Mouse (Mus musculus): ENCODE results near the gene Chd6. TPM values are rescaled to one million over a fixed set of nuclear protein-coding genes. Genes with fewer than 3 reads are reported as not detected.

The Chd6 gene
- 10 to 100 TPM; 56.7 to 57.9 TPM for total RNA-seq (2021)
- long read RNA-seq, experiment 1, partial matches to known transcripts, result 5 of 7 reads
- long read RNA-seq, experiment 1, other reads (novel, unspliced or antisense), result 2 of 7 reads
- long read RNA-seq, experiment 2, full-length matches to known transcripts, result 1 of 16 reads
- long read RNA-seq, experiment 2, partial matches to known transcripts, result 12 of 16 reads
- long read RNA-seq, experiment 2, other reads (novel, unspliced or antisense), result 3 of 16 reads

GRCm38 (mm10) chr2:161108933-161109371 is at the start of gene Chd6:
Gene Chd6, minus strand, starts transcription at chr2:161109075.
- Histone ChIP-seq H3K27ac (peak within 1 kb of the TSS; percentile 96), H3K4me3 (peak within 1 kb of the TSS; percentile 85)
- TF ChIP-seq CTCF (conservative IDR thresholded peaks at IDR 0.05), result no peak
- peak; percentile 99 for DNase-seq (ENCODE audit: low spot score in 2 of 2)

- no peak for TF ChIP-seq CTCF (conservative IDR thresholded peaks at IDR 0.05)
- Histone ChIP-seq H3K27ac (no peak overlapping the region), H3K4me3 (no peak overlapping the region)
- DNase-seq (ENCODE audit: low spot score in 2 of 2), result no peak
Observed at GRCm38 (mm10) chr2:161150004-161150842, 41.3 kb upstream of the Chd6 start.

- no peak overlapping the region for H3K4me3 ChIP-seq
- TF ChIP-seq CTCF (conservative IDR thresholded peaks at IDR 0.05), result no peak
- DNase-seq (ENCODE audit: low spot score in 2 of 2), result no peak
- H3K27ac ChIP-seq, result no peak overlapping the region
Observed at GRCm38 (mm10) chr2:161148428-161149020, 39.6 kb upstream of the Chd6 start.

GRCm38 (mm10) chr2:161147656-161148427 is 39.0 kb upstream of the Chd6 start:
- DNase-seq (ENCODE audit: low spot score in 2 of 2), result peak; percentile 30 to 42
- TF ChIP-seq CTCF (conservative IDR thresholded peaks at IDR 0.05), result no peak
- Histone ChIP-seq H3K27ac (peak overlapping the region; percentile 28; the same call in 1 of the 2 replicates), H3K4me3 (no peak overlapping the region)

- no peak for DNase-seq (ENCODE audit: low spot score in 2 of 2)
- H3K27ac ChIP-seq, result no peak overlapping the region
- no peak overlapping the region for H3K4me3 ChIP-seq
- TF ChIP-seq CTCF (conservative IDR thresholded peaks at IDR 0.05), result no peak
Observed at GRCm38 (mm10) chr2:161144799-161145198, 35.9 kb upstream of the Chd6 start.

GRCm38 (mm10) chr2:161138672-161139536 is 30.0 kb upstream of the Chd6 start:
- H3K27ac ChIP-seq, result 0 out of 2 replicates have a peak overlapping the region, but pooled peaks have one; percentile 0
- peak in 1 of 2 experiments; percentile 27 for DNase-seq (ENCODE audit: low spot score in 2 of 2)
- no peak overlapping the region for H3K4me3 ChIP-seq
- no peak for TF ChIP-seq CTCF (conservative IDR thresholded peaks at IDR 0.05)

GRCm38 (mm10) chr2:161136999-161137398 is 28.1 kb upstream of the Chd6 start:
- DNase-seq (ENCODE audit: low spot score in 2 of 2), result no peak
- no peak overlapping the region for H3K4me3 ChIP-seq
- no peak overlapping the region for H3K27ac ChIP-seq
- TF ChIP-seq CTCF (conservative IDR thresholded peaks at IDR 0.05), result no peak

GRCm38 (mm10) chr2:161128367-161129111 is 19.7 kb upstream of the Chd6 start:
- DNase-seq (ENCODE audit: low spot score in 2 of 2), result peak; percentile 39 to 40
- H3K27ac ChIP-seq, result no peak overlapping the region

GRCm38 (mm10) chr2:161112011-161112410 is 3.1 kb upstream of the Chd6 start:
- no peak overlapping the region for H3K4me3 ChIP-seq
- no peak for TF ChIP-seq CTCF (conservative IDR thresholded peaks at IDR 0.05)
- no peak overlapping the region for H3K27ac ChIP-seq
- no peak for DNase-seq (ENCODE audit: low spot score in 2 of 2)

More at GRCm38 (mm10) chr2:161128367-161129111, 19.7 kb upstream of the Chd6 start:
- TF ChIP-seq CTCF (conservative IDR thresholded peaks at IDR 0.05), result no peak
- 0 out of 2 replicates have a peak overlapping the region, but pooled peaks have one; percentile 17 for H3K4me3 ChIP-seq

GRCm38 (mm10) chr2:161109398-161109821 is 535 bp upstream of the Chd6 start:
- DNase-seq (ENCODE audit: low spot score in 2 of 2), result peak in 1 of 2 experiments; percentile 26
- TF ChIP-seq CTCF (conservative IDR thresholded peaks at IDR 0.05), result peak; percentile 48

More at GRCm38 (mm10) chr2:161109398-161109821, 535 bp upstream of the Chd6 start:
- Histone ChIP-seq H3K27ac (peak overlapping the region; percentile 95), H3K4me3 (peak overlapping the region; percentile 85)

All from layer of hippocampus, adult 2 months (tissue).